Mouse (Mus musculus) G1E-ER4 (cell line): ENCODE results near the gene Dcp1a. TPM values are rescaled to one million over a fixed set of nuclear protein-coding genes. Genes with fewer than 3 reads are reported as not detected.

Source experiments
- GATA1 ChIP-seq: IDR thresholded peaks from one replicate; pipeline ENCODE4 v1.8.0; 2012; ENCODE audit warnings: low read length, inconsistent platforms
- polyA plus RNA-seq: library from polyadenylated mRNA; stranded (reverse); fragments of >175 nt; gene quantifications from 2 replicates; pipeline ENCODE4 v1.2.3, GENCODE M21; 2012

The Dcp1a gene
- polyA plus RNA-seq: 36.1 and 38.1 TPM in 2 replicates

DNA sequence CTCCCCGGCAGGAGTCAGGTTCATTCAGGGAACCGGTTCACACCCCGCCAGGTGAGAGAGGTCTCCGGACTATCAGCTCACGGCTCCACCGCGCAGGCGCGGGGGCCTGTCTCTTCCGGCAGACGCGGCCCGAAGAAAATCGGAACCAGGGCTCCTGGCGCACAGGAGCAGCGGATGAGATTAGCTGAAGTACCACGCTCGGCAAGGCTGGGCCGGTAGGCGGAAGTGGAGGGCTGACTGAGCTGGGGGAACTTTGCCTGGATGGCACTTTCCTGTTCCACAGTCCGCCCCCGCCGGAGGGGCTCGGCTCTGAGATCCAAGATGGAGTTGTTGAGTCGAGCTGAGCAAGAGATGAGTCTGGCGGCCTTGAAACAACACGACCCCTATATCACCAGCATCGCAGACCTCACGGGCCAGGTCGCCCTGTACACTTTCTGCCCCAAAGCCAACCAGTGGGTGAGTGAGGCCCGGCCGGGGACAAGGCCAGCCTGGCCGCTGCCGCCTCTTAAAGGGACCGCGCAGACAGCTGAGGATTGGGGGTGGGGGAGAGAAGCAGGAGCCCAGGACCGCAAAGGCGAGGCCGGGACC is at the start of gene Dcp1a:
Gene Dcp1a (plus strand): TSS at position 175 of the 588 bp plus-strand sequence.
- no peak for TF ChIP-seq GATA1

DNA sequence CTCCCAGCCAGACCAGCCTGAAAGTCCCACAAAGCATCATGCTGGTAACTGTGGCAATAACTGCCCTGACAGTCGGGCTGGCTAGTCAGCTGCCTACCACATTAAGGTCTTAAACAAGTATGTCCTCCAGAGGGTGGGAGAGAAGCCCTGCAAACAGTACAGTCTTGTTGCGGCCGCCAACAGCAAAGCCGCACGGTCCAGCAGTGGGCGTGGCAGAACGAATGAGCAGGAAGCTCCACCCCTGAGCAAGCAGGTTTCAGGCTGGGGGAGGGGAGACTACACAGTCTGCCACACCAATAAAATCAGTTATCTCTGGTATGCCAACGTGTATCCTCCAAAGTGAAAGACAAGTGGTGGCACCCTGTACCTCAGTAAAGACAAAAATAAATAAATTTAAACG is 49.7 kb upstream of the Dcp1a start:
- TF ChIP-seq GATA1: no peak

GRCm38 (mm10) chr14:30430026-30430425 is 49.3 kb upstream of the Dcp1a start:
- no peak for TF ChIP-seq GATA1

DNA sequence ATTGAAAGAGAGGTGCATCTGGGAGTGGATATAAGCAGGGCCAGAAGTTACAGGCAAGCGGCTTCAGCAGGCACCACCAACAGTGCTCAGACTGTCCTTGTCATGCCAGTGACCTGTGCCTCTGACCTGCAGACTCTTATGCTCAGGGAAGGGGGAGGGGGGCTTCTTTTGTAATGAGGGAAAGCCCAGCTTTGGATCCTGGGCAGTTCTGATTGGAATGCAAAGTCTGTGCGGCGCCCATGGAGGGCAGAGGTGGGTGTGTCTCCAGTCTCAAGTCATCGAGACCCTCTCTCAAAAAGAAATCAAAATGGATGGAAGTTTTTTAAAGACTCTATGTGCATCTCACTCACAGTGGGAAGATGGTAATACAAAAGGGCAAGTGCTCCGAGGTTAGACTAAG is 48.9 kb upstream of the Dcp1a start:
- no peak for TF ChIP-seq GATA1

DNA sequence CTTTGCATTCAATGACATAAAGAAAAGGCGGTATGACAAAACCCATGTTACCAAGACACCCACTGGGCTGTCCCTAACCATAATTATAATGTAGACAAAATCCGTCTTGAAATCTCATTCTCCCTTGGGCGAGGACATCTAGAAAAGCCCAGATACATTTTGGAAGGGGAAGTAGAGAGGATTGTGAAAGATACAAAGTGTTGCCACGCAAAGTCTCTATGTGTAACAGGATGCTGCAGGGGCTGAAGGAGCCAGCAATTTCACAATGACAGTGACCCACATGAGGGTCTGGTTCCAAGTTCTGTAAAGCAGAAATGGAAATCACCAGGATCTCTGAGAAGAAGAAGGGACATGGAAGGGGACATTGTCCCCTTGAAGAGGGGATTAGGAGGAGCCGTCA is 44.0 kb upstream of the Dcp1a start:
- TF ChIP-seq GATA1: no peak

- TF ChIP-seq GATA1: no peak
These were observed 39.4 kb upstream of the Dcp1a start for GRCm38 (mm10) chr14:30439915-30440314.

- no peak for TF ChIP-seq GATA1
These were observed 23.3 kb upstream of the Dcp1a start for GRCm38 (mm10) chr14:30455801-30456595.

- TF ChIP-seq GATA1: no peak
These were observed 21.9 kb upstream of the Dcp1a start for GRCm38 (mm10) chr14:30457436-30457835.

GRCm38 (mm10) chr14:30457897-30458296 is 21.4 kb upstream of the Dcp1a start:
- TF ChIP-seq GATA1: no peak

GRCm38 (mm10) chr14:30458820-30459219 is 20.5 kb upstream of the Dcp1a start:
- no peak for TF ChIP-seq GATA1

GRCm38 (mm10) chr14:30459891-30460523 is 19.3 kb upstream of the Dcp1a start:
- no peak for TF ChIP-seq GATA1

GRCm38 (mm10) chr14:30463312-30463711 is 16.0 kb upstream of the Dcp1a start:
- TF ChIP-seq GATA1: no peak

GRCm38 (mm10) chr14:30473605-30474004 is 5.7 kb upstream of the Dcp1a start:
- no peak for TF ChIP-seq GATA1

DNA sequence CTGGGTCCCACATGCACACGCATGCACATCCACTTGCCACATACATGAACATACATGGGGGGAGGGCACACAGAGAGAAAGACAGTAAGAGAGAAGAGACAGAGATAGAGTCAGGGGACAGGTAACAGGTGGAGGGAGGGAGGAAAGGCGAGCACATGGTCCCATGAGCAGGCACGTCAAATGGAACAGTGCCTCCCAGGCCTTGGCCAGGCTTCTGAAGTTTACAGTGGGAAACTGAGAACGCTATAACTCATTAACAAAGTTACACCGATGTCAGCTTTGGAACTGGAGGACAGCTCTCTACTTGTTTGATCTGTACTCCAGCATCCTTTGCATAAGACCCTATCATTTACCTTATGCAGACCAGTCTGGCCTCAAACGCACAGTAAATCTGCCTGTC is 4.9 kb upstream of the Dcp1a start:
- TF ChIP-seq GATA1: no peak

DNA sequence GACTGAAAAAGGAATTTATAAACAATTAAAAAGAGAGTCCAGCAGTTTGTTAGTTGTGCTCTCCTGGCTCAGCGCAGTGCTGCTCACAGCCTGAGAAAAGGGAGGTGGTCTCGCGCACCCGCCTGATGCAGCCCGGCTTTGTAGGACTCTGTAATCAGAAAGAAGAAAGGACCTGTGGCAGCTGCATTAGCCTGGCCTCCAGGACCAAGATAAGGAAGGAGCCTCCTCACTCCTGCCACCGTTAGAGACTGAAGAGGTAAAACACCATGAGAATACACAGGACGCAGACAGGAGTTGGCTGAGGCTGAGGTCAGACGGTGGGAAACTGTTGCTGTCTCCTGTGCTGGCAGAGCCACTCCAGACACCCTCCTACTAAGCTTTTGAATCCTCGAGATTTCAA is 12.0 kb downstream of the Dcp1a start, which contains the start of gene Cacna1d:
Gene Cacna1d (minus strand): TSS at position 114 of the 400 bp plus-strand sequence.
- no peak for TF ChIP-seq GATA1

- no peak for TF ChIP-seq GATA1
These were observed 13.9 kb downstream of the Dcp1a start for GRCm38 (mm10) chr14:30493276-30493675.
